Mouse (Mus musculus) urinary bladder, adult 18-20 months (tissue): Measurements from ENCODE around the gene Eci2.
"Not testable (repeated sequence)": the region's sequence is repeated elsewhere in the genome, so short reads cannot be mapped to it uniquely, and the experiment has no call there.

Source experiments
- DNase-seq, 2 experiments: peaks; one replicate each; pipeline ENCODE4 v3.0.0; 2022; ENCODE audit warnings: low spot score in 2 of 2, mixed read lengths in 2 of 2

The Eci2 gene

GRCm38 (mm10) chr13:35026879-35027278 is at the start of gene Eci2:
TSS of gene Eci2 (minus strand) at chr13:35027096.
- DNase-seq = peak in 1 of 2 experiments; percentile 12

DNA sequence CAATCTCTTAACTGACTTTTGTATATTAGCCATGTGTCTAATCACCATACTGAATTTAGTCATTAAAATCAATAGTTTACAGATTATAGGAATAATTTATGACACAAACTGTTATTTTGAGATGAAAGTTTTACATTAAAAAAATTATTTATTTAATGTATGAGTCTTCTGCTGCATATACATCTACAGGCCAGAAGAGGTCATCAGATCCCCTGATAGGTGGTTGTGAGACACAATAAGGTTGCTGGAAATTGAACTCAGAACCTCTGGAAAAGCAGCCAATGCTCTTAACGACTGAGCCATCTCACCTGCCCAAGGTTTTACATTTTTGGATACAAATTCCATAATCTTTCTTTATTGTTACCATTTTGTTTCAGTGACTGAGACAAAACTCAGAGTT is 48.0 kb upstream of the Eci2 start:
- no peak for DNase-seq

- DNase-seq = no peak
Observed at GRCm38 (mm10) chr13:35070485-35071472, 43.9 kb upstream of the Eci2 start.

DNA sequence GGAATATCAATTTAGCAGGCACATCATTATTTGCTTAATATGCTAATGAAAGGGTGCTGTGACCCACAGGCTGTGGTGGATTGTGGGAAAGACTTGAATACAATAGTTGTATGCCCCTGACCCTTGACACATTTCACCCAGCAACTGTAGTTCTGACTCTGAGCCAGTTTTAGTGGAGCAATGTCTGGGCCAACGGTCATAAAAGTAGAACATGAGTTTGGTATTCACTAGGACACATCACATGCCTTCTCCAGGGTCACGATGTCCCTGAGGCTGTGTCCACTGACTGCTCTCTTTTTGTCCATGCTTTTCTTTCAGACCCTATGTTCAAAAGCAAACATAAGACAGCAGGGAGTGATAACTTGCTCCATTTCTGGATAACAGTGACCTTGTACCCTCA is 40.2 kb upstream of the Eci2 start:
- no peak for DNase-seq

DNA sequence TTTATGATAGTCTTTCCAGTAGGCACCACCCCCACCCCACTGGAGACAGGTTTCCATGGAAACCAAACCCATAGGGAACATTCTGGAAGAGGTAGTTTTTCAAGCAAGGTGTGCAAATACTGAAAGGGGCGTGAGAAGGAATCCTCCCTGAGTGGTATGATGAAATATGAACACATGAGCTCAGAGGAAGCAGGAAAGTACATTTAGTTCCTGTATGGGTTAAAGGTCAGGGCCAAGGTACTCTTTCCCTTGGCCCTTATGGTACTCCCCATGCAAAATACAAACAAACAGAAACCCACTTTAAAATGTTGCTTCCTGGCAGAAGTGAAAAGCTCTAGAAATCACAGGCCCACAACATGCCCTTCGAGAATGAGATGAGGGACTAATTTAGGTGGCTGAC is 39.1 kb upstream of the Eci2 start:
- no peak for DNase-seq

DNA sequence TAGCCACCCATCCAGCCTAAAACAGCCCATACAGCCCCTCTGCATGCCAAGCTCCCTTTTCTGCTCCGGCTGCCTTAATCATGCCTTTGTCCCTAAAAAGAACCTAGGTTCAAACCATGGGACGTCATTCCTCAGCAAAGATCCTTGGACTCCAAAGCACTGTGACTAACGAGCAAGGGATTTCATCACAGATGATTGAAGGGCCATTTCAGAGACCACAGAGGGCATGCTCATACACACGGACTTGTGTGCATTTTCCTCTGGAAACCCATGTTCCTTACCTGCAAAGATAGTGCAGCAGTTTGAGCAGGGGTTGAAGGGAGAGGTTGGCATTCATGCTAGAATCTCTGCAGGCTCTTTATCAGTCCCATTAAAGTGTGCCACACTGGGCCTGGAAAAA is 37.5 kb upstream of the Eci2 start:
- DNase-seq = no peak

GRCm38 (mm10) chr13:35058145-35058544 is 31.2 kb upstream of the Eci2 start:
- no peak for DNase-seq

DNA sequence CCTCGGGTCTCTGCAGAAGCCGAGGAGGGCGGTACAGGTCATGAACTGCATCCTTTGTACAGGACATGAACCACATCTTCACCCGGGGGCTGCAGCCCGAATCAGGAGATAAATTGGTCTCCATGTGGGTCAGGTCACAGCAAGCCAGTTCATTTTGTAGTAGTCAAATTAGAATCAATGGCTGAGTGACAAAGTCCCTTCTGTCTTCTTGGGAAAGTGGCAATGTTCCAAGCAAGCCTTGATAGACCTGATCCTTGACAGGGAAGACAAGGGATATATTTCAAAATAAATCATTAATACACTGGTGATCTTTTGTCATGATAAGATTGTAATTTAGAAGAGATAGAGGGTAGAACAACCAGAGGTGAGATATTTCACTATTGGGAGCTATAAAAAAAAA is 9.6 kb upstream of the Eci2 start:
- no peak for DNase-seq

DNA sequence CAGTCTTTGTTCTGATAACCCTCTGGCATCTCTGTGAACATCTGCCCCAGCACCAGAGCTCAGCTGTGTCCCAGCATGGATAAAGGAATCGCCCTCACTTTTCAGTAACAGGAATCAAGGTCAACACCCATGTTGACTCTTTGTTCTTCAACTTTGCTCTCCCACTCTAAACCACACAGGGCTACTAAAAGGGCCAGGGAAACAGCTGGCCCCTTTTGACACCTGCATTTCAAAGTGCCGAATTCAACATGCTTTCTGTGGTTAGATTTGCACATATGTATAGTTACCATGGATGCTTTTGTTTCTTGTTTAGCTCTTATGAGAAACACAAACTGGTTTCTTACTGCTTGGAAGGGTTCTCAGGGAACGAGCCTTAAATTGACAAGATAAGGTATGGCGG is 8.8 kb upstream of the Eci2 start:
- no peak for DNase-seq

DNA sequence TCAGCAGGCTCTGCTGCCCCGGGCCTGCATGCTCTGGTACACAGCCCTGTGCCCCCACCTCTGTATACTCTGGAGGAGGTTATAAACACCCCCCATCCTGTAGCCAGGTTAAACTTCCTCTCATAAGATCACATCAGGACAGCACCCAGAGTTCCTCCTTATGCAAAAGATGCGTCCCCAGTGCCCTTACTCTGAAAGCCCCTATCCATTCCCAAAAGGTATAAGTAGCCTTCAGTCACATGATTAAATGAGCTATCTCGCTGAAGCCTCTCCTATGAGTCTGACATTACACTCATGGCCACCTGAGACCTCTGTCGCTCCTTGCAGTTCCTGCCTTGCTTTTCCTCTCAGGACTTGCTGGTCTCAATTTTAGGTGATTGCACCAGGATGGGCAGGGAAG is 6.7 kb upstream of the Eci2 start:
- no peak for DNase-seq

DNA sequence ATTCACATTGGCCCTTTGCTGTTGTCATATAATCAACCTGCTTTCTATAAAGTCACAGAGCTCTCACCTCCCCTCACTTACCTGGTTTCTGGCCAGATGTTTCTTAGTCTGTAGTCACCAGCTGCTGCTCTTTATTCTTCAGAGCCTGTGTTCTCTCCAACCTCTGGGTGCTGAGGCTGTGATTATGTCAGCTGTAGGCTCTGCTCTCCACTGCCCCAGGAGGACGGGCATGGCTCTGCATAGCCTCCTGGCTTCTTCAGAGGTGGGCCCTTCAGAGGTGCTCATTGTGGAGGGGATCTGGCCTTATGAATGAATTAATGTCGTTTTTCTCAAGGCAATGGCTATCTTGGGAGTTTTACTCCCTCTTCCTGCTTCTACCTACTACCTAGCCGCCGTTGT is 4.8 kb upstream of the Eci2 start:
- no peak for DNase-seq

GRCm38 (mm10) chr13:35030979-35031683 is 4.2 kb upstream of the Eci2 start:
- no peak for DNase-seq

GRCm38 (mm10) chr13:35028365-35028764 is 1.5 kb upstream of the Eci2 start:
- DNase-seq = no peak

DNA sequence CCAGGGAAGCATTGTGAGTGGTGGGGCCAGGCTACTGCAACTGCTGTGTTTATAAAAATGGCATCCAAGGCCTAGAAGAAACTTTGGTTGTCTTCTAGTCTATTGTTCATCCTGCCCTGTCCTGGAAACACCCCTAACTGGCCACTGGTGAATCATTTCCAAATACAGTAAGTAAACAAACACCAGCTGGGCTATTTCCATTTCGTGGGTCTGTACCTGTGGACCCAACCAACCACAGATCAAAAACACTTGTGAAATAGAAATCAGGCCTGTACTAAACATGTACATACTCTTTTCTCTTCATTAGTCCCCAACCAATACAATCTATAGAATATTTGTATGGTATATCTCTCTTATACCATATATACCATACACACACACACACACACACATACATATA is 3.5 kb downstream of the Eci2 start:
- DNase-seq = not testable (repeated sequence)

GRCm38 (mm10) chr13:35020383-35020782 is 6.5 kb downstream of the Eci2 start:
- no peak for DNase-seq

DNA sequence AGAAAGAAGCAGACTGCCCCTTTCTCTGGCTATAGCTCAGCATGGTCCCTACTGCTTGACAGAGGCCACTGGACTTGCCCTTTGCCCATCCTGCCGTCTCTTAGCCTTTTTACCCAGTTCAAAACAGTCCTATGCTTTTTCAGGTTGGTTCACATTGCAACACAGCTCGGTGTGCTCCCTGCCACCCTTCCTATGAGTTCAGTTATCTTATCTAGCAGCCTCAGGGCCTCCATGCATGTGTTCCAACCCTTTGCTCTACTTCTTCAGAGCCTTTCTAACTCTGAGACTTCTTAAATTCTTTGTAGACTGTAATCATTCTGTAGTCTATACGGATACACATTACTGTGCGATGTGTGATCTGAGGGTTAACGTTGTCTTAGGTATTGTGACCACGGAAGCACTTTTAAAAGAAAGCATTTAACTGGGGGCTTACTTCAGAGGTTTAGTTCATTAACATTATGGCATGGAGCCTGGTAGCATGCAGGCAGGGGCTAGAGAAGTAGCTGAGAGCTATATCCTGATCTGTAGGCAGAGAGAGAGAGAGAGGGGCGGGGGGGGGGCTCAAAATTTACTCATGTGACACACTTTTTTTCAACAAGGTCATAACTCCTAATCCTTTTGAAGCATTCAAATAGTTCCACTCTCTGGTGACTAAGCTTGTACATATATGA is 7.9 kb downstream of the Eci2 start:
- DNase-seq = no peak

DNA sequence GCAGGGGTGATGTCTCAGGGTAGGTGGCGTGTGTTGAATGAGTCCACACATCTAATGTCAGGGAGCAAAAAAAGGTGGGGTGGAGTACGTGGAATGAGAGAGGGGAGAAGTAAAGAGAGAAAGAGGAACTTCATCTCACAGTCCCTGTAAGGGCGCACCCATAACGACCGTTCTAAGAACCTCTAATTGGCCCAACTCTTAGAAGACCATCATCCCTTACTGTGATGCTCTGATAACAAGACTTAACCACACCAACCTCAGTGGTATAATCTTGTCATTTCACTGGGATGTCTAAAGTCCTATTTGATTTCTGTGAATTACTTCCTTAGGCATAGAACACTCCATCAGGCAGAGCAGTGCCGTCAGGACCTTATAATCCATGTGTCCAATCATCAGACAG is 9.5 kb downstream of the Eci2 start:
- no peak for DNase-seq

- no peak for DNase-seq
Observed at GRCm38 (mm10) chr13:35016067-35016466, 10.8 kb downstream of the Eci2 start.

- no peak for DNase-seq
Observed at GRCm38 (mm10) chr13:34995925-34996324, 31.0 kb downstream of the Eci2 start.

DNA sequence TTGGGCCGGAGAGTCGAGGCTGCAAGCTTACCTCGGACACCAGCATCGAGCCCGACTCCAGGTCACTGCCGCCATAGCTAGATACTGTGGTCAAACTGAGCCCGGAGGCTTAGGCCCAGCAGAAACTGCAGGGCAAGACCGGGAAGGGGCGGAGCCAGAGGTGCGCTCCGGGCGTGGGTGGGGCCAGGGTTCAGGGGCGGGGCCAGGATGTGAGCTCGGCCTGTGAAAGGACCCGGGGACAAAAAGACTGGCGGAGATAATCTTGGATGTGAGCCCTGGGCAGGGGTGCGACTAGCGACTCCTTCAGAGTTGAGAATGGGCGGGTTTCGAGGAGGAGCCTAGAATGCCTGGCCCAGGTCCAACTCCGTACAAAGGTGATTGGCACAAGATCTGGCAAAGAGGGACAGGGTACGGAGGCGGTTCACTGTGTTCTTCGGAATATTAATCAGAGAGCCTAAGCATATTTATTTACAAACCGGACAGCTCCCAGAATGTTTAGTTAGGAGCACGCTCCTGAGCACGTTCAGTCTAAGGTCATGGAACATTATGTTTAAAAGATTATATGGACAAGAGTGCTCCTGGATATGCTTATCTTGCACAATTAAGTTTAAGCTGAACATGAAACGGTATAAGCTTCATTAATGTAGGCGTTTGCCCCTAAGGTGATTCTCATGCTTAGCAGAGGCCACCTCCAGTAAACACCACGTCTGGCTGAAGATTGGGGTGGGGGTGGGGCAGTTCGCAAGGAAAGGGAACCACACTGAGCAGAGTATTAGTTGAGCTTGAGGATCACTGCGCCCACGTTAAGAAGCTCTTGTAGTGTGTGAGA is 32.7 kb downstream of the Eci2 start:
- peak; percentile 92 to 94 for DNase-seq

DNA sequence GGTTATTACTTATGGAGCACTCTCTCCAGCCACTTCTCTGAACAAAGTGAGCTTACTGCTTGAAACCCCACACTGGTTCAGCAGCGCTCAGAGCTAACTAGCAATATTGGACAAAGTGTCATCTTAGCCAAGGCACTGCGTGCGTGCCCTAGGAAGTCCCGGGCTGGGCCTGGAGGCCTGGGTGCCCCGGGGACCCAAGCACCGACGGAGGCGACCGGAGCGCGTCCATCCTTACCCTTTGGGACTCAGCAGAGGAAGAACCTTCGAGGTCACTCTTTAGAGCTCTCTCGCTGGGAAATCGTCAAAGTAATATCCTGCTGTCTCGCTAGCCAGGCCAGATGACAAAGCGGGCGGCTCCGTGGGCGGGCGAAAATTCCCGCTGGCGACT is 33.3 kb downstream of the Eci2 start:
- DNase-seq = no peak

- no peak for DNase-seq
Observed at GRCm38 (mm10) chr13:34993085-34993484, 33.8 kb downstream of the Eci2 start.
